Mouse (Mus musculus) inflammation-experienced regulatory T-cells, adult 6 months (primary cell): ENCODE data around the gene Susd6. TPM values are rescaled to one million over a fixed set of nuclear protein-coding genes. Genes with fewer than 3 reads are reported as not detected.
"Not testable (repeated sequence)": the region's sequence is repeated elsewhere in the genome, so short reads cannot be mapped to it uniquely, and the experiment has no call there.

Experiments
- ATAC-seq: one replicate; pipeline ENCODE4 v1.8.0; 2017
- polyA plus RNA-seq, 3 experiments: library from polyadenylated mRNA; unstranded; fragments of 100-300 nt; shearing (Covaris generic); gene quantifications; one replicate each; pipeline ENCODE4 v1.2.1; 2017

Susd6 gene
- polyA plus RNA-seq, 3 experiments from 2014 or later, result 21.2 to 32.8 (median 26.7) TPM

DNA sequence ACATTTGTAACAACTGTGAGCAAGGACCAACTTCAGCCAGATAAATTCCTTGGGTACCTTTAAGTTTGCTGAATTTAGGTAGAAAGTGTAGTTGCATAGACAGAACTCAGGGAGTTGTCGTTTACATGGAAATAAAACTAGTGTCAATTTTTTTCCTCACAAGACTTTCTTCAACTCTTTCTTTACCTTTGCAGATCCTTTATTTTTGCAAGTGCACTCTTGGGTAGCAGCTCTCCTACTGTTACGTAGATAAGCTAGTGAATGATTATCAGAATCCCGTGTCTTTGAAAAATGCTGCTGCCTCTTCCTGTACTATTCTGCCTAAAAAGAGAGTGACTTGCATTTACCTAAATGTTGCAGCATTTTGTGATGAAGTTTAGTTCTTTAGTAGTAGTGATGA is 24.2 kb downstream of the Susd6 start:
- no peak for ATAC-seq

DNA sequence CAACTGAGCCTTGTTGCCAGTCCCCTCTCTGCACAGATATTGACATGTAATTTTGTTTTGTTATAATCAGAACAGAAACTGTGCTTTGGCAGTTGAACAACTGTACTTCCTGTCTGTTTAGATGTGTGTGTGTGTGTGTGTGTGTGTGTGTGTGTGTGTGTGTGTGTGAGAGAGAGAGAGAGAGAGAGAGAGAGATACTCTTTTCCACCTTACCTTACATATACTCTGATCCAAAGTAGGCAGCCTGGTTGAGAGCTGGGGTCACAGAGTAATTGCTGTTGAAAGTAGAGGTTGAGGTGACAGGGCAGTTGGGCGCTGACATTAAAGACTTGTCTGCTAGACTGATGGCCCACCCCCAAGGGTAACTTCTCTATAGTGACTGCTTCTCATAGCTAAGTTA is 25.0 kb downstream of the Susd6 start:
- ATAC-seq, result peak; percentile 42

DNA sequence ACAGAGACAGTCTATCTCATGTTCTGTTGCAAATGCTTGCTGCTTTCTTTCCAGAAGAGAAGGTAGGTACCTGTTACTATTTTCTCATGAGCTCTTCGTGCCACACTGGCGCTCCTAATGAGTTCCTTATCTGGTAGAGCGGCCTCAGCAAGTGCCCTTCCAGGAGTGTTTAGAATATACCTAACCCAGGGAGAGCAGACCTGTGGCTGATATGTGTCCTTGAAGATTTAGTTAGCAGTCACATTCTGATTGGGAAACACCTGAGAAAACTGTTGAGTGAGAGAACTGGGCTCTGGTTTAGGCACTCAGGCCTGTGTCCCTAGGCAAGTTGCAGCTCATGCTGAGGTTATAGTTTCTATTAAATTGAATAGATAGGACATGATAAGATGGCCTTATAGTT is 25.6 kb downstream of the Susd6 start:
- no peak for ATAC-seq

DNA sequence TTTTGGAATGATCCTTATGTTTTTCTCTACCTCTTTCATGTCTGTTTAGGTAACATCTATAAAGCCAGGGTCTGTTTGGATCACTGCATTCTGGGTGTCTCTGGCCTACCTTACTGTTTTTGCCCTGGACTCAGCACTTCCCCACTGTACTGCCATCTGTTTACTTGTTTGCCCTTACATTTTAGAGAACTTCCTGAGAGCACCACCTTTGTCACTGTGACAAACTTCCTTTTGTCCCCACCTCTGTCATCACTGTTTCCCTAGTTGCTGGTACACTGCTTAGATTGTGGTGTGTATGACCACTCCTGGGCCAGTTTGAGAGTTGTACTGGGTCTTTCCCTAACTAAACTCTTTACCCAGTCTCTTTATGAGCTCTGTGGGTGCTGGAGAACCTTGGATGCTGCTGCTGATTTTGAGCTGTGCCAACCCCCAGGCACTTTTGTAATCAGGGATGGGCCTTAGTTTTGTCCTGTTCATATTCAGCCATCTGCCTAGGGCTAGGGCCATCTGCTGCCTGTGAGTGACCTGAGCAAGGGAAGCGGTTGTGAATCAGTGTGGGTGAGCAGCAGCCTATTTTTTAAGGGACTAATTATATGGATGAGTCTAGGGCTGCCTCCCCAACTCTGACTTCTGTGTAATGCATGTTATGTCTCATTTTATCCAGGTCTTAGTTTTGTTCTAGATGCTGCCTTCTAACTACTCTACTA is 26.2 kb downstream of the Susd6 start:
- ATAC-seq, result peak; percentile 71

DNA sequence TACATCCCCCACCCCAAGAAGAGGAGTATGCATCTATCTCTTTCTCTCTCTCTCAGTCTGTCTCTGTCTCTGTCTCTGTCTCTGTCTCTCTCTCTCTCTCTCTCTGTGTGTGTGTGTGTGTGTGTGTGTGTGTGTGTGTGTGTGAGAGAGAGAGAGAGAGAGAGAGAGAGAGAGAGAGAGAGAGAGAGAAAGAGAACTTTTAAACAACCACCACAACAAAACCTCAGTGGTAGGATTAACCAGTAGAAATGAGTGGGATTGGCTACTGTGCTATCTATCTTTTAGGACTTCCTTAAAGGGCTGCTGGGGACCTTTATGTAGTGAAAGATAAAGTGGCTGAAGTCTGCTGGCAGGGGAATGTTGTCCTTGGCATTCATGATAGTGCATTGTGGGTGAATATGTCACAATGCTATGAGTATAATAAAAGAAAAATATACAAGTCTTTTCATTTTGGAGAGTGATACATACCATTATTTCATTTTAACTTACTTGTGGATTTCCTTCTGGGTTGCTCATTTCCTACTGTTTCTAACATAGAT is 27.5 kb downstream of the Susd6 start:
- ATAC-seq, result no peak

DNA sequence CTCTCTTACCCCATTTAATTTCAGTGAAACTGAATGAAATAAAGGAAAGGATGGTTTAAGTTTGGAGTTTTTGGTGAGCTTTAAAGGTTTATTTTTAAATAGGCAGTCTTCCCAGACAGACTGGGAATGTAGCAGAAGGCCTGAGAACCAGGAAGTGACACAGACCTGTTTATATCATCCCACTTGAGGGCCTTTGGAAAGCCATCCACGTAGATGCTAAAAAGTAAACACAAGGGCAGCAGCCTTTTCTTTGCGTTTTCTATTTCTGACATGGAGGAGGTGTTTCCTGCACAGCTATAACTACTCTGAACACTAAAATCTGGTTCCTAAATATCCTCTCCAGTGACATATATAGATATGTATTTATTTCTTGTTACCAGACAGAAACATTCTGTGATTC is 28.7 kb downstream of the Susd6 start:
- ATAC-seq, result not testable (repeated sequence)

DNA sequence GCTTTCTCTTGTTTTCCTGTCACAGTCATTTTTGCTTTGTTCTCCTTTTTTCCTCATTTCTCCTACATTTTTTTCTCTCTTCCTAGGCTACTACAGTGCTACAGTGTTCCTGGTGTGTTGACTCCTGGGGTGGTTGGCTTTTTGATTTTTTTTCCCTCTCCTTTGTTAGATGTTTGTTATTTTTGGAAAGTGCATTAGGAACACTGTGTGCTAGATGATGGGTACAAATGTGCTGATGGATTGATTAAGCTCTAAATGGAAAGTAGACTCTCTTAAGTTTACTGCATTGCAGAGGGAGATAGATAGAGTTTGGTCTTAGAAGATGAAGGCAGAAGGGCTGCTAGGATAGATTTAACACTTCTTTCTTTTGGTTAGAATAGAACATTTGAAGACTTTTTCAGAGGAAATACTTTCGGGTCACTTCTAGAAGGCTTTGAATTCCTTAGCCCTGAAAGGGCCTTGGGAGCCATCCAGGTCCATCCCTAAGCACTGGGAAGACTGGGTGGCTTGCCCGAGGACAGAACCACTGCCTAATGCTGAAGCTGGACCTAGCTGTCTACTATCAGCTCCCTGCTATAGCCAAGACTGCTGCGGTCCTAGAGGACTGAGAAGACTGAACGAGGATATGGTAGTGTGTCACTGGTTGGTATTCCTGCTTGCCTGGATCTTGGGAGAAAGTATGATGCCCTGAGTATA is 31.1 kb downstream of the Susd6 start:
- no peak for ATAC-seq

DNA sequence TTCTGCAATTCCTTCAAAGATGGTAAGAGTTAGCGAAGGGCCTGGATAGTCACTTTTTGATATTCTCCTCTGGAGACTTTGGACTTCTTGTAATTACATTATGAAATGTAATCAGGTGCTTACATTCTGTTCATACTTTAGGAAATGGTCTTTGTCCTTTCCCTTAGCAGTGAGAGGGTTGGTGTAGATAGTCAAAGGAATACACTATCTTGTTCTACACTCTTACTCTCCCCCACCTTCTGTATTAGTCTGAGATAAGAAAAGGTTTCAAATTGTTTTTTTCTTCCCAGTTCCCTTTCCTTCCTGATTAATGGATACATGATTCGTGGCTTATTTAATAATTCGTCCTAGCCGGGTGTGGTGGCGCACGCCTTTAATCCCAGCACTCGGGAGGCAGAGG is 32.2 kb downstream of the Susd6 start:
- no peak for ATAC-seq

DNA sequence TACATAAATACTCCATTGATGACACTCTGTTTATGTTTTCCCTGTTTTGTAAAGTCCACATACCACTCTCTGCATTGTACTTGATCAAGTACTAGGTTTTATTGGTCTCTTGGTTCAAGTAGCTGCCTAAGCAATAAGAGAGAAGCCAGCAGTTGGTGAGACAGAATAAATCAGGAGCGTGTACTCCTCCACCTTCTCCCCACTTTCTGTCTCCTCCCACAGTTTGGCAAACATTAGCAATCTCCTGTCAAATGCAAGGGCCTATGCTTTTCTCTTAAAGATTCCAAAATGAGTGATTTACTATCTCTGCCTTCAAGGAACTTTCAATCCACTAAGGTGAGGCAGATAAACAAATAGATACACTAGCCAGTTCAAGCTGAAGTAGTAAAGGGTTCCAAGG is 33.9 kb downstream of the Susd6 start:
- ATAC-seq, result no peak

DNA sequence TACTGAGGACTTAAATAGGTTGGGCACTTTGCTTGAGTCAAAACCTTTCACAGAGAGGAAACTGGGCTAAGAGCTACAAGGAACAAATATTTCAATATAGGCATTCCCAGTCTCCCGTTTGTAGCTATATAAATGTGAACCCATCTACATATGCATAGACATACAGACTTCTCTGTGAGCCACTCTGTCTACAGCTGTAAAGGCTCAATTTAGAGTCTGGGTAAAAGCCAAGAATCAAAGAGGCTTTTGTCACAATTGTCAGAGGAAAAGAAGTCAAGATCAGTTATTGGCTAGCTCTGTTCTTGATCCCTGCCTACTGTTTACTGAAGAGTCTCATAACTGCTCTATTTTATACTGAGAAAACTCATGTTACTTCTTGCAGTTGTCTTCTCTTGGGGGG is 36.1 kb downstream of the Susd6 start:
- no peak for ATAC-seq

DNA sequence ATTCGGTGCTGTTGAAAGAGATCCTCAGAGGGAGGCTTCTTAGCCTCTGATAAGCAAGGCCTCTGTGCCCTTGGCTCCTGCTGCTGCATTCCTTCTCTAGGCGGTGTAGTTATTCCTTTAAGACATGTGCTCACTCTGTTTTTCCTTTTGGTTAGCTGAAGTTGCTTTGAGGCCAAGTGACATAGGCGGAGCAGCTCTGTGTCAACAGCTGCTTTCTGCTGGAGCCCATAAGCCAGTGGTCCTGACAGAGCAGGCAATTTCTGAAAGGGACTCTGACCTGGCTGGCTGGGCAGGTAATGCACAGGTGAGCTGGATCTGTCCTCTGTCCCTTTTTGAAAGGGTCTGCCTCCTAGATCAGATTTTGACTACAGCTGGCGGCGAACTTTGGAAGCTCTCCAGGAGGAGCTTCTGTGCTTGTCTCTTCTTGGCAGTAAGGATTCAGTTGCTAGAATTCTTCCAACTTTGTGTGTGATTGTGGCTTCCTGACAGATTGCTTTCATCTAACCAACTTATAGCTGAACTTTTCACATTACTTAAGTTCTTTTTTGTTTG is 37.2 kb downstream of the Susd6 start:
- no peak for ATAC-seq

DNA sequence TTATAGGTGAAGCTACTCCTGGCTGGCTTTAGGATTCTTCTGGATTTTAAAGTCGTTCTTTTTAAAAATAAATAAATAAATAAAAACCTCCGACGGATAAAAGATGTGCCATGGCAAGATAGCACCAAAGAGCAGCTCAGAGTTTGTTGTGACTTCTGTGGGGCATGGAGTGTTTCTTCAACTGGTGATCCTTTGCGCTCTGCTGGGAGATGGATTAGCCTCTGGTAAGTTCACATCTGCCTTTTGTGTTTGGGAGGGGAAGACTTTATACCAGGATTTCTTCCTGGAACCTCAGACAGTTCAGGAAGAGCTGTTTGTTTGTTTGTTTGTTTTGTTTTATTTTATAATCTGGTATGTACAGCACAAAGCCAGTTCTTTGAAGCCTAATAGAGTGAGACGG is 37.7 kb downstream of the Susd6 start:
- no peak for ATAC-seq

DNA sequence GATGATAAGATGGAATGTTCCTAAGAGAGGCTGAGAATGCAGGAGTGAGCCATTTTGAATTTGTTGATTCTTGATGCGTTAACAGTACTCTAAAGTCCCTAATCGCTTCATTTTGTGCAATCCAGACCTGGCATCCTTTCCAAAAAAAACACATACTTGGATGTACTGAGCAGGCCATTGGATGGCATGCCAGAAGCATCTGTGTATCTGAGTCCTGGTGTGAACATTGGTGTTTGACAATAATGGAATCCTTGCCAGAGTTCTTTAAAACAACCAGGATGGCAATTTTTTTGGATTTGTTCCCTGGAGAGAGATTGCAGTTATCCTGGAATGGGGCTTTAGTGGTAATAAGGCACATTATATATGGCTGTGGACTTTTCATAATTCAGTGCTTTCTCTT is 38.6 kb downstream of the Susd6 start:
- no peak for ATAC-seq

DNA sequence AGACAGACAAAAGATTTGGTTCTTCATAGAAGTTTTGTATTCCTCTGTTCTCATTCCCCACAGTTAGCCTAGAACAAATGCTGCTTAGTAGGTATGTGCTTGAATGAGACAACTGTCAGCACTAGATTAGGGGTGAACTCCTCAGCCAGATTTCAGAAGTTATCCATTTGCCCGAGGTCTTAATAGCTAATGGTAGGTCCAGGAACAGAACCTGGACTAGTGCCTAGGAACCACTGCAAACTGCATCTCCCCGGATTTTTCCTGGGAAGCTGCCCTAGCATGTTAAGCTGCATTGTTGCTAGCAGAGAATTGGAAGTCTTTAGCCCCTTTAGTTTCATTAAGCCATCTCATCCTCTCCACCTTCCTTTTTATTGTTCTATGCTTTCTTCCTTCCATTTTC is 39.9 kb downstream of the Susd6 start:
- no peak for ATAC-seq

DNA sequence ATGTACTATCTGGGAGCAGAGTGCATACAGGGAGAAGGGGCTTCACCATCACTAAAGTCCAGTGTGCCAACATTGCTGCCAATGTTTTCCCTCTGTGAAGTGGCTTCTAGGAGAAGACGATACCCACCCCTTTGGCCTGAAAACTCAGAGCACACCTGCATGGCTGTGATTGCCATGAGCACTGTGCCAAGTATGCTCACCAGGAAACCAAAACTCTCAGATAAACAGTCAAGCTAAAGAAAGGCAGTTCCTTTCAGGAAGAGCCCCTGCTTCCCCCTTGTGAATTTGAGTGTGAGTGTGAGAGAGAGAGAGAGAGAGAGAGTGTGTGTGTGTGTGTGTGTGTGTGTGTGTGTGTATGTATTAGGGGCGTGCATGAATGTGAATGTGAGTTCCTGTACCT is 40.5 kb downstream of the Susd6 start:
- ATAC-seq, result no peak

DNA sequence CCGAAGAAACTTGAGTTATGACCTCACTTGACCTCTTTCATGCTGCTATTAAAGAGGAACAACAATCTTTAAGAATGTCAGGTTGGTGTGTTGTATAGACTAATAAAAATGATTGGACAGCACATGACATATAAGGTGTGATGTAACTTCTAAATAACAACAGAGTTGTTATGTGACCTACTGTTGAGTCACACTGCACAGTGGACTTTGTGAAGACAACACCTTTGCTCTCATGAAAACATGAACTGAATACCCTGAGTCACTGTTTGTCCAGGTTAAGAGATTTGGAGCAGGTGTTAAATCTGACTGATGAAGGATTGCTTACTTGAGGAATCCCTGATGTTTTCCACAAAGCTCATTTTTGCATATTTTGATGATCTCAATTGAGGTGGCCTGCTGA is 42.0 kb downstream of the Susd6 start:
- ATAC-seq, result no peak

DNA sequence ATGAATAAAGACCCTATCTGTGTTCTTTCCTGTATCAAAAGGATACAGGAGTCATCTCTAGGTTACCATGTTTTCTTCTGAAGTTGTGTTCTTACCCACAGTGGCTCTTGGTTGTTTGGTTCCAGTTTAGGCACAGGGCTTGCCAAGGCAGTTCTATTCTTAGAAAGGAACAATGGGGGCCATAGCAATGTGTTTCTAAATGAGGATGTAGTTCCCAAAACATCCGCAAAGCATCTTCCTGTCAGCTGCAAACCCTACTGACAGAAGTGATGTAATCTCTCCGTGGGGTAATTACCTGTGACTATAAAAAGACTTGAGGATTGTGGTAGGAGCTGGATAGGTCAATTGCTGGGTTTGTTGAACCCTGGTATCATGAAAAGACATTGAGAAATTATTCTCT is 43.2 kb downstream of the Susd6 start:
- ATAC-seq, result peak; percentile 91

DNA sequence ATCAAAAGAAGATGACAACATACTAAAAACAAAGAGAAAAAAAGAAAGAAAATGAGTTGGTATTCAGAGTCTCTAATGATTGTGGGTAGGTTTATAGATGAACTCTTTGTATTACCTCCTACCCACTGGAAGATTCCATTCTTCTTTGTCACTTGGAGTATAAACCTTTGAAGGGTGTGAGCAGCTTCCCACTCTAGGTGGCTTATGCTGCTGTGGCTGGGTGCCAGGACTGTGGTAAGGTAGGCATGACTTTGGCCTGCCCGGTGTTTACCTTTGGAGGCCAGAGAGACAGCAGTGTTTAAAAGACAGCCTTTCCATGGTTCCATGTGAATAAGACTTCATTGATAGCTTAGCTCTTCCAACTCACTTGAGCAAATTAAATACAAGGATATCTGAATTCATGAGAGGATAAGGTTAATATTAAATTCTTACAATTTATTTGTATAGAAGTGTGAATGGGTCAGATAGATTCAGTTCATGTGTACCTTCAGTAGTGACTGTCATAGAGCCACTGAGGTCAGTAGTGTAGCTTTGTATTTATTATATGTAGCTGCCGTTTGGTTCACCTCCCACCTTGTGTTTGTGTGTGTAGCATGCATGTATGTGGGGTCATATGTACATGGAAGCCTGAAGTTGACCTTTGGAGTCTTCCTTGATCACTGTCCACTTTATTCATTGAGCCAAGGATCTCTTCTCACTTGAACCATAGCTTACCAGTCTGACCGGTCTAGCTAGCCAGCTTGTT is 44.0 kb downstream of the Susd6 start:
- no peak for ATAC-seq

DNA sequence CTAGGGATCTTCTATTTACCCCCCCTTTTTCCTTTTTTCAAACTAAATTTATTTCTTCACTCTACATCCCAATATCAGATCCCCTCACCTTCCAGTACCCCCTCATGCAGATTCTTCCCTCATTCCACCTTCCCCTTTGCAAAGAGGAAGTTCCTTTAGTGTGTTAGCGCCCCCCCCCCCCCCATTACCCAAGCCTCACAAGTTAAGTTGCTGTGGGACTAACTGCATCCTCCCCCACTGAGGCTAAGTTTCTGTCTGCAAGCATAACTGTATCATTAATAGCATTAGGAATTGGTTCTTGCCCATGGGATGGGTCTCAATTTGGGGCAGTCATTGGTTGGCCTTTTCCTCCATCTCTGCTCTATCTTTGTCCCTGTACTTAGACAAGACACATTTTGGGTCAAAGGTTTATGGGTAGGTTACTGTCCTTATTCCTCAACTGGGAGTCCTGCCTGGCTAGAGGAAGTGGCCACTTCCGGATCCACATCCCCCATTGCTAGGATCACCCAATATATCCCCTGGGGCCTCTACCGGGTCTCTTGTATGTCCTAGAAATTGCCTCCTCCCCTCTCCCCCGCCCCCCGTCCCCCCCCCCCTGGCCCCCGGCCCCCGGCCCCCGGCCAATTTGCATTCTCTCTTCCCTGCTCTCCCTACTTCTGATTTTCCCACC is 44.7 kb downstream of the Susd6 start:
- no peak for ATAC-seq

DNA sequence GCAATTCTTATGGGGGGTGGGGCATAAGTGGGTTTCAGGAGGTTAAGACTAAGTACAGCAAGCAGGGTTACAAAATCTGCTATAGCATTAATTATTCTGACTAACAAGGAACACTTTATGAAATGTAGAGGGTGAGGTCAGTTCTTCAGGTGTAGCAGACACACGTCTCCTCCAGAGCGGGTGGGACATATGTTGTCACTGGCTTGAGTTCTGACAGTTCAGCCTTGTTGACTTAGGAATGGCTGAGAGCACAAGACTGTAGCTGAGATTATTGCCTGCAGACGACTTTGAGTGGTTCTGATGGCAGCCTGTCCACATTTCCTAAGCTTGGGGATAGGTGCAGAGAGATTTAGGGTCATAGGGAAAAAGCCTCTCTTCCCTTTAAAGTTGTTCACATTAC is 47.3 kb downstream of the Susd6 start:
- no peak for ATAC-seq

DNA sequence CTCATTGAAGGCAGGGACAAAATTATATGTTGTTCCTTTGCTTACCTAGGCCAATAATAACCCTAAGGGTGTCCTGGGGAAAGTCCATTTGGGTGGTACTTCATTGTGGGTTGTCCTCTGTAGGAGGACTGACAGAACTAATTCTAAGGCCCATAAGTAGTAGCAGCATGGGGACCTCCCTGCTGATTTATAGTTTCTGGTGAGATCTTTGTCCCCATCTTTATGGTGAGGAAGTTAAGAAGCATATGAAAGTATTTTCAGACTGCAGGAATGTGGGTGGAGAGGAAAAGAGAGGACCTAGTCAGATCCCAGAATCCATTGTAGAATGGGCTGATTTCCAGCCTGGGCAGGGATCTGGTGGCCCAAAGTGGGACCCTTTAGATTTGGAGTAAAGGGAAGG is 48.0 kb downstream of the Susd6 start:
- ATAC-seq, result no peak

DNA sequence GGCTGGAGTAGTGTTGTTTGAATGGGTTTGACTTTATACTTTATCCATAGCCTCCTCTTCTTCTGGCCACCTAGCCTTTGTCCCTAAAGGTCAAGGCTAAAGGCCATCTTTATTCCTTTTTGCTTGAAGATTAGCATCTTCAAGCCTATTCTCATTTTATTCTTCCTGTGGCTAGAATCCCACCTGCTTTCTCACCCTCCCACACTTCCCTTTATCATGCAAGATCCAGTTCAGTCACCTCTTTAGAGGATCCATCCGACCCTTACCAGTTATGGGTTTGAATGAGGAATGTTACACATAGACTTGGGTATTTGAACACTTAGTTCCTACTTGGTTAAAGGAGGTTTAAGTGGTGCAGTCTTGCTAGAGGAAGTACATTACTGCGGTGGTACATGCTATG is 48.5 kb downstream of the Susd6 start:
- no peak for ATAC-seq

DNA sequence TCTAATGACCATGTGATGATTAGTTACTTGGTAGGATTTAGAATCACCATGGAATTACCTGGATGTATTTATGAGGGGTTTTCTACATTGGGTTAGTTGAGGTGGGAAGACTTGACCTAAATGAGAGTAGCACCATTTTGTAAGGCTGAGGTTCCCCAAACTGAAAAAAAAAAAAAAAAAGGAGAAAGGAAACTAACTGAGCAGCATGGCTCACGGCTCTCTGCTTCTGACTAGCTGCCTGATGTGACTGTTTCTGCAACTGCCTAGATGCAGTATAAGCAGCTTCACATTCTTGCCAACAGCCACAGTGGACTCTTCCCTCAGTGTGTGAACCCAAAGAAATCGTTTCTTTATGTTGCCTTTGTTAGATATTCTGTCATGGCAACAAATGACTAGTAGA is 49.3 kb downstream of the Susd6 start:
- peak; percentile 24 for ATAC-seq
